Mouse (Mus musculus) brain, embryonic 14.5 days (tissue): Measurements from ENCODE around the gene Pibf1. TPM values are rescaled to one million over a fixed set of nuclear protein-coding genes. Genes with fewer than 3 reads are reported as not detected.

Source experiments
- DNase-seq: peaks from one replicate; pipeline ENCODE4 v3.0.0-alpha.2; 2011; ENCODE audit warnings: low read depth
- CTCF ChIP-seq: fragments of 200-500 bp; IDR thresholded peaks from 2 replicates; pipeline ENCODE4 v1.5.1; 2012; ENCODE audit warnings: inconsistent platforms, mild to moderate bottlenecking, moderate library complexity, borderline replicate concordance; ENCODE audit not compliant: insufficient read depth, insufficient read length; ENCODE audit errors: extremely low read depth
- POLR2A ChIP-seq: fragments of 200-500 bp; IDR thresholded peaks from 2 replicates; pipeline ENCODE4 v1.6.1; 2012; ENCODE audit warnings: mild to moderate bottlenecking, inconsistent platforms, borderline replicate concordance; ENCODE audit not compliant: poor library complexity, insufficient read depth, insufficient read length, severe bottlenecking; ENCODE audit errors: extremely low read depth
- polyA plus RNA-seq: library from polyadenylated mRNA; depleted of rRNA; stranded (reverse); fragments of >200 nt; gene quantifications from 2 replicates; pipeline ENCODE4 v1.2.3, GENCODE M21; 2012; rRNA removed

Gene Pibf1
- polyA plus RNA-seq, 1 experiment = 10.1 TPM

- TF ChIP-seq POLR2A (no peak), CTCF (no peak)
- no peak for DNase-seq
These were observed 202.2 kb downstream of the Pibf1 start for GRCm38 (mm10) chr14:99301472-99301871.

Other genes with a start within 250 kb of the Pibf1 start
- gene Rpl36a-ps1, start 105.1 kb upstream of the Pibf1 start, polyA plus RNA-seq = 2.0 and 2.6 TPM in 2 replicates
- 72.8 and 77.9 TPM in 2 replicates for gene Mzt1, start 53.3 kb upstream of the Pibf1 start, polyA plus RNA-seq
- 9.8 and 13.6 TPM in 2 replicates for gene Bora, start 53.2 kb upstream of the Pibf1 start, polyA plus RNA-seq
- 22.0 and 23.3 TPM in 2 replicates for gene Dis3, start 346 bp downstream of the Pibf1 start, polyA plus RNA-seq
- gene Klf5, start 199.3 kb downstream of the Pibf1 start, polyA plus RNA-seq = 2.8 and 3.3 TPM in 2 replicates